Mouse (Mus musculus): ENCODE data around the gene Shf.

DNA sequence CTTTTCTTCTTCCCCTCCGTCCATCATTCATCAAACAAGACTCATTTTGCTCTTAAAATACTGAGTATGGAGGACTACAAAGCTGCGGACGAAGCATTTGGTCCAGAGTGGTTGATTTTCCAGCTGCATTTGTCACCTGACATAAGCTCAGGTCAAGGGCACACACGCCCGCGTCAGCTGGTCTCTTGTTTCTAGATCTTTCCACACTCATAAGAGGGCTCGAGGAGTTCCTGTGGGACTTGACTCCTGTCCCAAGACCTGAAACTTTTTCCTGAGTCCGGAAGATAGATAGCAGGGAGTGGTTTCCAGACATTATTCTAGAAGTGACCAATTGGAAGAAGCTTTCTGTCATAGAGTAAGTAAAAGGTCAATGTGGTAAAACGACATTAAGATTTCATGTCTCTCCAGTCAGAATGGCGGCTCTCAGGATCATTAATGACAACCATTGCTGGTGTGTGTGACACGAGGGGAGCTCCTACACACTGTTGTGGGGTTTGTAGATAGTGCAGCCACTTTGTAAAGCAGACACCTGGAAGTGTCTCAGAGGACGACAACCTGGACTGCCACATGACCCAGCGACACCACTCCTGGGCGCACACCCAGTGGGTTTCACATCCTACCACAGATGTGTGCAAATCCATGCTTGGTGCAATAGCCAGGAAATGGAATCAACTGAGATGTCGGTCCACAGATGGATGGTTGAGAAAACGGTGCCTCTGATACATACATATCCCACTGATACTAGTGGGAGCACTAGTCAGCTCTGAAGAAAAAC is 12.6 kb upstream of the Shf start:
- TF ChIP-seq EP300 (IDR thresholded peaks at IDR 0.05; ENCODE audit: insufficient read depth, low read depth, low read length) (no peak), CTCF (IDR thresholded peaks at IDR 0.05; ENCODE audit: low read depth, low read length) (no peak)
